Mouse (Mus musculus): ENCODE measurements around the gene Fam13a.

- no peak for TF ChIP-seq CTCF (IDR thresholded peaks at IDR 0.05; ENCODE audit: extremely low read depth, insufficient read depth, low read length)
- TF ChIP-seq POLR2A (IDR thresholded peaks at IDR 0.05; ENCODE audit: extremely low read depth, insufficient read depth, low read length): no peak
Measured at GRCm38 (mm10) chr6:58960523-58960922, 63.8 kb downstream of the Fam13a start.
